Mouse (Mus musculus) small intestine, adult 2 months (tissue): ENCODE measurements around the gene Bcl2l1. TPM values are rescaled to one million over a fixed set of nuclear protein-coding genes. Genes with fewer than 3 reads are reported as not detected.

Source experiments
- H3K27ac ChIP-seq: fragments of 200-500 bp; 2 replicates; pipeline ENCODE4 v1.5.1; 2012; ENCODE audit warnings: low read depth, low read length, control low read depth, inconsistent platforms; ENCODE audit not compliant: insufficient read depth
- H3K27me3 ChIP-seq: fragments of 200-500 bp; 2 replicates; pipeline ENCODE4 v1.6.1; 2012; ENCODE audit warnings: mild to moderate bottlenecking, moderate library complexity, low read length, inconsistent platforms; ENCODE audit not compliant: control insufficient read depth, insufficient read depth
- H3K36me3 ChIP-seq: fragments of 200-500 bp; 2 replicates; pipeline ENCODE4 v1.6.1; 2012; ENCODE audit warnings: mild to moderate bottlenecking, low read length, control low read depth, inconsistent platforms; ENCODE audit not compliant: control insufficient read depth, insufficient read depth
- H3K4me1 ChIP-seq: fragments of 200-500 bp; 2 replicates; pipeline ENCODE4 v1.6.1; 2012; ENCODE audit warnings: low read length, inconsistent platforms, mixed read lengths; ENCODE audit not compliant: control insufficient read depth, insufficient read depth, insufficient read length
- H3K4me3 ChIP-seq: fragments of 200-500 bp; 2 replicates; pipeline ENCODE4 v1.5.1; 2012; ENCODE audit warnings: low read depth, mild to moderate bottlenecking, control low read depth, inconsistent platforms, low read length, moderate library complexity
- CTCF ChIP-seq: fragments of 200-500 bp; IDR thresholded peaks from 2 replicates; pipeline ENCODE4 v1.5.1; 2012; ENCODE audit warnings: low read depth, mild to moderate bottlenecking, control low read depth, inconsistent platforms, low read length, moderate library complexity, mixed read lengths; ENCODE audit not compliant: insufficient replicate concordance, insufficient read length; ENCODE audit errors: extremely low read depth
- POLR2A ChIP-seq: fragments of 200-500 bp; IDR thresholded peaks from 2 replicates; pipeline ENCODE4 v1.6.1; 2012; ENCODE audit warnings: low read depth, mild to moderate bottlenecking, control low read depth, inconsistent platforms, low read length, moderate library complexity
- WGBS: fragments of 180-500 bp; shearing (Covaris S2); methylation state at CpG from one replicate; pipeline ENCODE4 v1.1.7; 2018; 5-methylcytosine and 5-hydroxymethylcytosine counted together
- polyA plus RNA-seq: library from polyadenylated mRNA; depleted of rRNA; stranded (reverse); fragments of >200 nt; gene quantifications from 2 replicates; pipeline ENCODE4 v1.2.3, GENCODE M21; 2012; rRNA removed

Bcl2l1 gene
- polyA plus RNA-seq, 1 experiment, result 53.8 TPM

DNA sequence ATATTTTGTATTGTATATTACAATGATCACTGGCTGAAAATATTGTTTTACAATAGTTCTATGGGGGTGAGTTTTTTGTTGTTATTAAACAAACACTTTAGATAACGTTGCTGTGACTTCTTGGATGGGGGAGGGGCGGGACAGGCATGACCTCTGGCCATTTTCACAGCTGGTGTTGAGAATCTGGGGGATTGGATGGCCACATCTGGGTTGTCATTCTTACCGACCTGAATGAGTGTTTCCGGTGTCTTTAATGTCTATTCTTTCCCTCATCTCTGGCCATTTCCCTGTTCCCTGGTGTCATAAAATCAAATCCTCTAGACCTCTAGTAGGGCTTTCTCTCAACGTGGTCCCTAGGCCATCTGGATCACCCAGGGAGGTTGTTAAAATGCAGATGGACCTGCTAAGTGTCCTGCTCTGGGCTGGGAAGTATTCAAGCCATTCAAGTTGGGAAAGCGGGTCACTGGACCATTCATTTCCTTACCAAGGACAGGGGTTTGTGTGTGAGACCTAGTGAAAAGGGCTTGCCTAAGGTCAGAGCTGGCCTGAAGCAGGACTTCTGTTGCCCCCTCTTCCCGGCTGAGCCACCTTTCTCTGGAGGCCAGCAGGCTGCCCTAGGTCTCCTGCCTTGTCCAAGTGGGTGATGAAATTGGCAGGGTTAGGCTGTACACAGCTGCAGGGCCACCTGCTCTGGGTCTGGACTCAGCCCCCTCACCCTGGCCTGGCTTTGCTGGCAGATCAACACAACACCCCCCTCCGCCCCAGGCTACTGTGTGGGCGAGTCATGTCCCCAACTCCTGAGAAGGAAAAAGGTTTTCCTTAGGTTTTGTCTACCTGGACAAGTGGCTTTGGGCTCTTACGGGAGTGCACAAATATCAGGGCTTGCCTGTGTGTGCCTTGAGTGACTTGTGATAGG is 94.0 kb downstream of the Bcl2l1 start:
- H3K4me1 ChIP-seq, result peaks cover 22% of the 10 kb centered on the region
- peak overlapping the region; percentile 100 for H3K27ac ChIP-seq
- TF ChIP-seq POLR2A, result no peak; the same call in 1 of the 2 replicates
- no peak for TF ChIP-seq CTCF
- H3K27me3 ChIP-seq, result no peaks in the 10 kb centered on the region
- H3K4me3 ChIP-seq, result peak overlapping the region; percentile 96
- WGBS, result 12% methylated on average over 10 of the region's 10 CpGs
- H3K36me3 ChIP-seq, result peaks cover 12% of the 10 kb centered on the region; the same call in 1 of the 2 replicates

DNA sequence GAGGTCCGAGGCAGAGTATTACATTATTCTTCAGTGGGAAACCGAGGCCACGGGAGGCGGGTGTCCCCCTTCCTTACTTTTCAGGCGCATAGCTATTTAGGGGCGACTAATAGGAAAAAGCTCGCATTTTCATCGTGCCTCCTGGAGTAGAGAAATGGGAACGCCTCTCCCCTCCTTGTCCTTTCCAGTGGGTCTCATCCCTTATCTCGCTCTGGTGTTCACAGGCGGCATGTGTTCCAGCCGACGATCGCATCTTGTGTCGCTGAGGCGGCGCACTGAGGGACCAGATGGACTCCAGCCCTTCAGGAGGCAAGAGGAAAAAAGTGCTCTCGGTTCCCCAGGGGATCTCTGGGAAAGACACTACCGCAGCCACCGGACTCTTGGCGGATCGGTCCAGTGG is 94.8 kb downstream of the Bcl2l1 start:
- Histone ChIP-seq H3K27ac (peak overlapping the region; percentile 100), H3K27me3 (no peaks in the 10 kb centered on the region), H3K4me3 (peak overlapping the region; percentile 96), H3K4me1 (peaks cover 21% of the 10 kb centered on the region), H3K36me3 (peaks cover 12% of the 10 kb centered on the region; the same call in 1 of the 2 replicates)
- TF ChIP-seq POLR2A (0 out of 2 replicates have a peak, but pooled peaks have one; percentile 17), CTCF (no peak)
- WGBS, result under 1% methylated on average over 22 of the region's 22 CpGs

DNA sequence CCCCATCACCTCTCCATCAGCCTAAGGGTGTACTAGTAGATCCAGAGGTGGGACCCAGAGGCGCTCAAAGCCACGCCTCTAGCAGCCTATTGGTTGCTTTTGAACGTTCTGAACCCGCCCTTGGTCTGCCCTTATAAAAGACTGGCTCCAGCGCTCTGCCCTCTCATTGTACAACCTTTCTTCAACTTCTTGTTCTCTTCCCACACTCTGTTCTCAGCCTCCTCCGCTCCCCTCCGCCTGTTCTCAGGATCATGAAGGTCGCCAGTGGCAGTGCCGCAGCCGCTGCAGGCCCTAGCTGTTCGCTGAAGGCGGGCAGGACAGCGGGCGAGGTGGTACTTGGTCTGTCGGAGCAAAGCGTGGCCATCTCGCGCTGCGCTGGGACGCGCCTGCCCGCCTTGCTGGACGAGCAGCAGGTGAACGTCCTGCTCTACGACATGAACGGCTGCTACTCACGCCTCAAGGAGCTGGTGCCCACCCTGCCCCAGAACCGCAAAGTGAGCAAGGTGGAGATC is 95.4 kb downstream of the Bcl2l1 start, which contains the start of gene Id1:
TSS of gene Id1 (plus strand) at position 162 of the 512 bp plus-strand sequence.
- Histone ChIP-seq H3K36me3 (peaks cover 12% of the 10 kb centered on the region; the same call in 1 of the 2 replicates), H3K27ac (peak within 1 kb of the TSS; percentile 100), H3K4me3 (peak within 1 kb of the TSS; percentile 96), H3K27me3 (no peaks in the 10 kb centered on the region), H3K4me1 (peaks cover 16% of the 10 kb centered on the region)
- WGBS, result under 1% methylated on average over 28 of the region's 28 CpGs
- peak; percentile 98 for TF ChIP-seq POLR2A
- TF ChIP-seq CTCF, result no peak

DNA sequence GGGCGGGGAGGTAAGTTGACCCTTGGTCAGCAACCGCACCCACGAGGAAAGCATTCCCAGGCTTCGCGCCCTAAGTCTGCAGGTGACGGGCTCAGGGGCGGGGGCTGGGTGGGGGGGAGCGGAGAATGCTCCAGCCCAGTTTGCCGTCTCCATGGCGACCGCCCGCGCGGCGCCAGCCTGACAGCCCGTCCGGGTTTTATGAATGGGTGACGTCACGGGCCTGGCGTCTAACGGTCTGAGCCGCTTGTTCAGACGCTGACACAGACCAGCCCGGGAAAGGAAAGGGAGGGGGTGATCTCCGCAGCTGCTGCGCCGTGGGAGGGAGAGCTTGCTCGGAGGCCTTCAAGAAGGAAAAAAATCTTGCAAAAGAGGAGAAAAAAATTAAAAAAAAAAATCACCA is 96.5 kb downstream of the Bcl2l1 start:
- no peak for TF ChIP-seq CTCF
- TF ChIP-seq POLR2A, result peak; percentile 62; the same call in 1 of the 2 replicates
- Histone ChIP-seq H3K36me3 (peaks cover 12% of the 10 kb centered on the region; the same call in 1 of the 2 replicates), H3K4me3 (peak overlapping the region; percentile 45), H3K27ac (peak overlapping the region; percentile 91), H3K4me1 (peaks cover 10% of the 10 kb centered on the region), H3K27me3 (no peaks in the 10 kb centered on the region)
- WGBS, result 0% methylated on average over 28 of the region's 28 CpGs

DNA sequence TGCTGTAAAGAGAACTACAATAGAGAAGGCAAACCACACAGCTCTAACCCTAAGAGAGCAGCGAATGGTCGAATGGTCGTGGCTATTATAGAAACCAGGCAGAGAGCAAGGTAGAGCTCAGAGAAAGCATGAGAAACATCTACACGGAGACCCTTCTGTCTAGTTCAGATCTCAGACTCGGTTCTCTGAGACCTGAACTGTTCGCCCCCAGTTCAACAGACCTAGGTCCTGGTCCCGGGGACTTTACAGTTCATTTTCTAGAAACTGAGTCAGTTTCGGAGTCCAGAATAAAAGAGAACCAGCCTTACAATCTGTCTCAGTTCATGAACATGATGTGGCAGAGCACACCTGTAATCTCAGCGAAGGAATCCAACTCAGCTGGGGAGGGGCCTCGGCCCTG is 97.0 kb downstream of the Bcl2l1 start:
- Histone ChIP-seq H3K27me3 (no peaks in the 10 kb centered on the region), H3K36me3 (peaks cover 12% of the 10 kb centered on the region; the same call in 1 of the 2 replicates), H3K4me3 (peak overlapping the region; percentile 45), H3K27ac (peak overlapping the region; percentile 94), H3K4me1 (peaks cover 13% of the 10 kb centered on the region)
- no peak for TF ChIP-seq POLR2A
- 9% methylated on average over 10 of the region's 10 CpGs for WGBS

DNA sequence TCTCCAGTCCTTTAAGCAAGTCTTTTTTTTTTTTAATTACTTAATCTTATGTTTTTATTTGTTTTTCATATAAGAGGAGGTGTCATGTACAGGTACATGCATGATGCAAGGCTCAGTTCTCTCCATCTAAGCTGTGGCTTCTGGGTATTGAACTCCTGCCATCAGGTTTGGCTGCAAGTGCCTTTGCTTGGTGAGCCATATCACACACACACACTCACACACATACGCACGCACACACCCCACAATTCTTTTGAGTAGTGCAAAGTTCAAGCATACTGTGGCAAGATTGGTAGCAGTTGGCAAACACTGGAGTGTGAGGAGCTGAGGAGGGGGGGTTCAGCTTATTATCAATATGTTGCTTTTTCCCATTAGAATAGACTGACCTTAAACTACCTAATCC is 98.3 kb downstream of the Bcl2l1 start:
- Histone ChIP-seq H3K27ac (peak overlapping the region; percentile 43), H3K4me1 (peaks cover 25% of the 10 kb centered on the region)

More for the DNA sequence above, 98.3 kb downstream of the Bcl2l1 start:
- Histone ChIP-seq H3K27me3 (no peaks in the 10 kb centered on the region), H3K36me3 (peaks cover 12% of the 10 kb centered on the region; the same call in 1 of the 2 replicates), H3K4me3 (no peak overlapping the region)
- 26% methylated on average over 2 of the region's 2 CpGs for WGBS
- no peak for TF ChIP-seq POLR2A
- TF ChIP-seq CTCF, result no peak

Other genes starting within 250 kb of the Bcl2l1 start
- gene Defb45, start 232.3 kb downstream of the Bcl2l1 start, polyA plus RNA-seq, result not detected in 2 replicates
- not detected in 2 replicates for gene Defb36, start 227.4 kb downstream of the Bcl2l1 start, polyA plus RNA-seq
- gene Defb25, start 208.7 kb downstream of the Bcl2l1 start, polyA plus RNA-seq, result not detected in 2 replicates
- 3.5 and 4.7 TPM in 2 replicates for gene Rem1, start 204.8 kb downstream of the Bcl2l1 start, polyA plus RNA-seq
- 152 and 199 TPM in 2 replicates for gene H13, start 162.3 kb downstream of the Bcl2l1 start, polyA plus RNA-seq
- 1.3 and 1.7 TPM in 2 replicates for gene Mcts2, start 144.7 kb downstream of the Bcl2l1 start, polyA plus RNA-seq
- 585 and 916 TPM in 2 replicates for gene Id1, start 95.5 kb downstream of the Bcl2l1 start, polyA plus RNA-seq
- gene Cox4i2, start 77.6 kb downstream of the Bcl2l1 start, polyA plus RNA-seq, result 0.50 and 1.7 TPM in 2 replicates
- 0.52 and 1.3 TPM in 2 replicates for gene Tpx2, start 16.2 kb upstream of the Bcl2l1 start, polyA plus RNA-seq
- not detected in 2 replicates for gene Mylk2, start 79.6 kb upstream of the Bcl2l1 start, polyA plus RNA-seq
- gene Foxs1, start 101.5 kb upstream of the Bcl2l1 start, polyA plus RNA-seq, result 1.3 and 2.6 TPM in 2 replicates
- not detected in 2 replicates for gene Dusp15, start 120.0 kb upstream of the Bcl2l1 start, polyA plus RNA-seq
- gene Ttll9, start 130.8 kb upstream of the Bcl2l1 start, polyA plus RNA-seq, result not detected in 2 replicates
- 11.0 and 18.4 TPM in 2 replicates for gene Pdrg1, start 183.7 kb upstream of the Bcl2l1 start, polyA plus RNA-seq
- gene Xkr7, start 200.1 kb upstream of the Bcl2l1 start, polyA plus RNA-seq, result 0.09 and 0.15 TPM in 2 replicates
- 6.9 and 9.2 TPM in 2 replicates for gene Ccm2l, start 234.2 kb upstream of the Bcl2l1 start, polyA plus RNA-seq